Mouse (Mus musculus): ENCODE measurements at regions not wholly inside any gene's neighbourhood (a gene's known extent, or its start where the extent isn't known, plus 50 kb on each side); places are given as distances from the start of the nearest gene placed in this dataset.
A peak's percentile ranks its signal among the peaks of the same experiment; 100 is the strongest.

DNA sequence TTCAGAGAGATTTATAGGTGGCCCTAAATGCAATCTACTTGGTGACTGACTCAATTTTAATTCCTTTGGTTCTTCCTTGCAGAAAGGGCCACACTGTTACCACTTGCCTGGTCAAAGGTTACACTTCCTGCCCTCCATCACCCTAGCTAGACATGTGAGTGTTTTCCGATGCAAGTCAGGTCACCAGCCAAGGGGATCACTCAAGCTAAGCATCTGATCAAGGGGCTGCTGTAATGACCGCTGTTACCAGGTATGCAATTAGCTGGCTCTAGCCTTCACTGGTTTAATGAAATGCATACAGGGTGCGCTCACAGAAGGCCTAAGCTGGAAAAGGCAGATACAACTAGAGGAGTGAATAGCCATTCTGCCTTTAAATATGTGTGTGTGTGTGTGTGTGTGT lies 105.1 kb downstream of the Mtx2 start:
- no peak for DNase-seq (ENCODE audit: low spot score in 2 of 2)

DNA sequence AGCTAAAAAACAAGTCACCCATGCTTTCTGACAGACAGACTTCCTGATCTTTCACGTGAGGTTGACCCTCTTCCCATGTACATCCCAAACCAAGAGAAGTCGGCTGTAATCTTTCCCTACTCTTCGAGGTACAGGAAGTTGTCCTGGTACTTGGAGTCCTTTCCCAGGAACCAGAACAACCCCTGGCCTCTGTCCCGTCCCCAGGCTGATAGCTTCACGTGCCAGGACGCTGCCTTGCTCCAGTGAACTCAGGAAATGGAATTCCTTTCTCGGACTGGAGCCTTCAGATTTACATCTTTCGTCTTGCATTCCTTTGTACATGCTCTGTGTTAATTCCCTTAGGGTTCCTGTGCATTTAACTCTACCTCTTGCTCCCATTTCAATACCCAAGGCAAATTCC lies 107.6 kb downstream of the Mtx2 start:
- DNase-seq (ENCODE audit: low spot score in 2 of 2): no peak

DNA sequence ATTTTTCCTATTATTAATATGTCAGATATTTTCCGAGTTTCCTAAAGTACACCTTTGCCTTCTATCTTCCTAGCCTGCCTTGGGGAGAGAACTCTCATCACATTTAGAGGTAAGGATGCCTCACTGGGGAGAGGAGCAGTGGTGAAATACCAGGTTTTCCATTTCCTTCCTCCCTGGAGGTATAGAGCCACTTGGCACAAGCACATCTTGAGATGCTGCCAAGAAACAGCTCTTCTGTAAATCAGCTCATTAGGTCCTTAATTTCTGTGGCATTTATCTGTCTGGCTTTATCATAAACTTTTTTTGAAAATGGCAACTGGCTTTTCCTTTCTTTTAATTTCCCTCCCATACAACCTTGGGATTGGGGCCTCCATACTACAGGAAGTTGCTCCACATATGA lies 108.2 kb downstream of the Mtx2 start:
- no peak for DNase-seq (ENCODE audit: low spot score in 2 of 2)

DNA sequence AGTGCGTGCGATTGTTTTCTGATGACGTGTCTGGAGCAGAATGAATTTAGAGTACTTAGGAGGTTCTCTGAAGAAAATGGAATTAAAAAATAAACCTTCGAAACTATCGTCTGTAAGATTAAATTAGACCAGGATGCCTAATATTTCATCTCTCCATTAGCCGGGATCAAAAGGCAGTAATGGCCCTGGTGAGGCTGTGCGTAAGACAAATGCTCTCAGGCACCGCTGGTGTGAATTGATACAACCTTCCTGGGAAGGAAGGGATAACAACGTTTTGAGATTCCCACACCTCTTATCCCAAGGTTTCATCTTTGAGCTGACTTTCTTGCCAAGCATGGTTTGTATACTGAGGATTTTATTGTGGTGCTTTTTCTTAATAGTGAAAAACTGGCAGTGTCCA lies 113.1 kb downstream of the Mtx2 start:
- DNase-seq (ENCODE audit: low spot score in 2 of 2): no peak

DNA sequence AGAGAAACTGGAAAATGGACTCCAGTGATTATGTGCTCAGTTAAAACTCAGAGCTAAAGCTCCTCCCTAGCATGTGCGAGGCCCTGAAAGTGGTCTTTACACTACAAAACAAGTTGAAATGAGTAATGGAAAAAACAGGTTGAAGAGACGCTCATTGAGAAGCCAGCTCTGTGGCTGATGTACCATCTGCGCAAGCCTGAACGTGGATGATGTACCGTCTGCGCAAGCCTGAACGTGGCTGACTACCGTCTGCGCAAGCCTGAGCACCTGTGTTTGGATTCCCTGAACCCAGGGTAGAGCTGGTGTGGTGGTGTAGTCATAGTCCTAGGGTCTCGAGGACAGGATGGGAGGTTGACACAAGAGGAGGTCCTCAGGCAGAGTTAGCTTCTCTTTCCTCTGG lies 116.4 kb downstream of the Mtx2 start:
- DNase-seq (ENCODE audit: low spot score in 2 of 2): no peak

DNA sequence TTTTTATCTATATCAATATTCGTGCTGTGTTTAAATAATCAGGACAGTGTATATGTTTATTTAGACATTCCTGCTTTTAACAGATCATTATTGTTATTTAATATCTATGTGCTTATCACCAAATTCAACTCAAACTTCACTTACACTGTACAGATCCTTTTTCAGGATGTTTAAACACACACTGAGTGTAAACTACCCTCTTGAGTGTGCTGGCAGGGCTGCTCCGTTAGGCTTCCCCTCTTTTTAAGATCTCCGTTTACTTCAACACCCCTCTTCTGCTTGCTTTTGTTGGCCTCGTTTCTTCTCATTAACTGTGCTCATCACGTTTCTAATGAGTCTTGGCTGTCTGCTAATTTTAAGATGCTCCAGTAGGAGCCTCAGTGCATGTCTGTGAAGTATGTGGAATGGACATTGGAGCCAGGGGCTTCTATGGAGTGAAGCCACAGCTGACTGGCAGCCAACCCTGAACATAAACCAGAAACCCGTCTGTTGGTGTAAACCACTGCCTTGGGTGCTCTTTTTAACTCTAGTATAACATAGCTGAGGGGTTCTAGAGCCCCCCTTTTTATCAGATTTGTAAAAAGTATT lies 117.1 kb downstream of the Mtx2 start:
- no peak for DNase-seq (ENCODE audit: low spot score in 2 of 2)

DNA sequence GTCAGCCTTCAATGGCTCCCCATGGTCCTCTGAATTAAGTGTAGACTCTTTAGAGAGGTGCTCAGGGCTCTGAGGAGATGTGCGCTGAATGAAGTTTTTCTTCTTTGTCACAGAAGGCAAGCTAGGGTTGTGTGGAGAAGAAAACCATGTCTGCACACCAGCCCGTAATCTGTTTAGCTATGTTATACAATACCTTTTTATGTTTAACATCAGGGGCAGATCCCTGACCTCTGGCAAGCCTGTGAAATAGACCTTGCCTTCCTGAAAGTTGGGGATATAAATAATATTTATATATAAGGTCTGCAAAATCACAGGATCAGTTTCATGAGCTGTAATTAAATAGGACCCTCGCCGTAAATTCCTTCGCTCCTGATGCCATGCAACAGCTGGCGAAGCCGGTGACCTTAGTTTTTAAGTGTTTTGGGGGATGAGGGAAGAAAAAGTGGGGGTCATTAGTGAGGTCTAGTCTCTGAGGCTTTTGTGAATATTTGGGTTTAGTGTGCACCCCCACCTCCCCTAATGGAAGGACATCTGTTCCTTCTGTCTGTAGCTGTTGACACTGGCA lies 119.7 kb downstream of the Mtx2 start:
- no peak for DNase-seq (ENCODE audit: low spot score in 2 of 2)

DNA sequence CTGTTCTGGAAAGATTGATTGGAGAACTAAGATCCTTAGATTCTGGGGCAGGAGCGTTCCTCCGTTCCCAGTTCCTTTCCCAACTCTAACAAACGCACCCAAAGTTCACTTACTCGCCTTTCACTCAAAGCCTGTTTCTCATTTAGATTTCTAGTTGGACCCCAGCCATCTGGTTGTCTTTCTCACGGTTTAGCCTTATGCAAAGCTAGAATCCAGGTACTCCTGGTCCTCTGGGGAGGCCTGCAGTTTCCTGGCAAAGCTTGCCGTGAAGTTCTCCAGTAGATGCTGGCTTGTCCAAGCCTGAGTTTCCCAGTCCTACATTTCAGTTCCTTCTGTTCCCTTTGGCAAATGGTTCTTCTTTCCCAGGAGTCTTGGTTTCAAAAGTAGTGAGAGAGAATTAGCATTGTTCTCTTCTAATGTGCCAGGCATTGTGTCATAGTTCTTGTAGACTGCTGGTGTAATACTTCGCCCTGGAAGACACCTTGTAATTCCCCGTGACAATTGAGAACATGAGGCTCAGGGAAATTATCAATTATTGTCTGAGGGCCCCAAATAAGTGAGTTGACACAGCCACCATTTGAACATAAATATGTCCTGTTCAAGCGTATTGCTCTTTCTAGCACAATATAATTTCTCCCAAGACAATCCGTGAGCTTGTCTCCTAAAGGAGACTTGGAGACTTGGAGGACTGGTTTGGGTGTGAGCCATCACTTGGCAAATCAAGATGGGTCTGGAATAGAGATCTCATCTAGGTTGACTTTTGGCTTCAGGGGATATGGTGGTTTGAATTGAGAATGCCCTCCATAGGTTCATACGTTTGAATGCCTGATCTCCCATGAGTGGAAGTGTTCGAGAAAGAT lies 126.0 kb downstream of the Mtx2 start:
- no peak for DNase-seq (ENCODE audit: low spot score in 2 of 2)

DNA sequence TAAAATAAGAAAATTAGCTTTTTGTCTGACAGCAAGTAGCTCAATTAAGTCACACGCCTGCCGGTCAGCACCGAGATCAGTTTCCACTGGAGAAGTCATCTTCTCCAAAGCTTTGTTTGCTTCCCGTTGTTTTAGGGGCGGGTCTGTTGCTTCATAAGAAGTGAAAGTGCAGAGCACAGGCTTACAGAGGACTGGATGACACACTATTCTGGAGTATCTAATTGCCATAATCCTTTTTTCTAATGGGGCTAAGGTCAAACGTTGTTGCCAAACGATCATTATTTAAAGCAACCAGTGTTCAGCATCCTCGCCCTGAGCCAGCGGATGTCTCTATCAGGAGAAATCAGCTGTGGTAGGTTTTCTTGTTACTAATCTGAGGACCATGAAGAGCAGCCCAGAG lies 128.5 kb downstream of the Mtx2 start:
- DNase-seq (ENCODE audit: low spot score in 2 of 2): no peak

DNA sequence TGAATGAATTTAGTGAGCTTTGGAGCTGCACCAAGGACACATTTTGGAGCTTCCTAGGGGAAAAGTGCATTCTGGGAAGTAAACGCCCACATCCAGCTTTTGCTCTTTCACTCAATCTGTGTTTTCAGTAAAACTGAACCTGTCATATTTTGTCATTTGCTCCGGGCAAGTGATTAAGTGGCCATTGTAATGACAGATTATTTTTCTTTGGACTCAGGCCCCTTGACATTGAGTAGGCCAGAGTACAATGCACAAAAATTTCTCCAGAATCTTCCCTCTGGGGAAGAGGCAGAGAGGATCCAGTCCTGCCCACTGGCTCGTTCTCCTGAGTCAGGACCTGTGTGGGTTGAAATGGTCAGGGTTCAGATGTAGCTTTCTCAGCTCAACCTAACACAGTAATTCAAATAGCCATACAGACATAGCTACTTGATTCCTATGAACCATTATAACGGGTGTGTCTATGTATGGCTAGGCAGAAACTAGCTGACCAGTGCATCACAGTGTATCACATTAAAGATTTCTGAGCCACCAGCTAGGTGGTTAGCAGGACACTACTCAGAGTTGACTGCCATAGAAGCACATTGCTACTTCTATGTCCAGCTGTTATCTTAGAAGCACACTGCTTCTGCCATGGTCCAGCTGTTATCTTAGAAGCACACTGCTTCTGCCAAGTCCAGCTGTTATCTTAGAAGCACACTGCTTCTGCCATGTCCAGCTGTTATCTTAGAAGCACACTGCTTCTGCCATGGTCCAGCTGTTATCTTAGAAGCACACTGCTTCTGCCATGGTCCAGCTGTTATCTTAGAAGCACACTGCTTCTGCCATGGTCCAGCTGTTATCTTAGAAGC lies 129.9 kb downstream of the Mtx2 start:
- DNase-seq (ENCODE audit: low spot score in 2 of 2): no peak

DNA sequence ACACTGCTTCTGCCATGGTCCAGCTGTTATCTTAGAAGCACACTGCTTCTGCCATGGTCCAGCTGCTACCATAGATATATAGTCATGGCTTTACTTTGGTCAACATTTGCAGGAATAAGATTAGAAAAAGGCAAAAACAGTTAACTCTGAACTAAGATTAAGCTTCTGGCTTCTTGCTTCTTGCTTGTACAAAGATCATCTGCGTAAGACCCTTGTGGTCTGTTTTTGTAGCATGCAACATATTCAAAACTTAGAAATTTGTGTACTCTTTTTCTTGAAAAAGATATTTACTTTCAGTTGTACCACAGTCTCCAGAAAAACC lies 130.5 kb downstream of the Mtx2 start:
- no peak for DNase-seq (ENCODE audit: low spot score in 2 of 2)

DNA sequence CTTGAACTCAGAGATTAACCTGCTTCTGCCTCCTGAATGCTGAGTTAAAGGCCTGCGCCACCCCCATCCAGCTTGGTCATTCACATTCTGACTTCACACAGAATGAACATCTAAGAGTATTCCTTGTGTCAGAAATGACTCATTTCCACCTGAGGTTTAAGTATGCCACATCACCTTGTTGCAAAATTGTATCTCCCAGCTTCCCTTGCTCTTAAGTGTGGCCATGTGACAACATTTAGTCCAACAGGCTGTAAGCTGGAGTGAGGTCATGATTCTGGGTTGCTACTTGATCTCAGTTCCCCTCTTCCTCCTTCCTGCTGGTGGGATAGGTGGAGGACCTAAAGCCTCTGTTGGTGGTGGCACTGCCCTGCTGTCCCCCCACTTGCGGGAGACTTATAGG lies 131.0 kb downstream of the Mtx2 start:
- DNase-seq (ENCODE audit: low spot score in 2 of 2): no peak

DNA sequence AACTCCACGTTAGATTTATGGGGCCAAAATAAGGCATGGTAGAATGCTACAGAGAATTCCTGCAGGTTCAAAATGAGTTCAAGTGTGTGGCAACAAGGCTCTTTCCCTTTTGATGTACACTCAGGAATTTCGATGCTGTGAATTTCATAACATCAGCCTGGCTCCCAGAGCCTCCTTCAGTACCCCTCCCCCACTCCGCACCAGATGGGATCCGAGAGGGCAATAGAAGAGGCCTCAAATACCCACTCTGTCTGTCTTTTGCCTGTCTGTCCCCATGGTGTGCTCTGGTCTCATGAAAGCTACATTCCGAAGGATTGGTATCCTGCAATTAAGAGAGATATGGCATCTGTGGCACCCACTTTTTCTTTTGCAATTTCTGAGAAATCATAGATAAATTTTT lies 134.3 kb downstream of the Mtx2 start:
- no peak for DNase-seq (ENCODE audit: low spot score in 2 of 2)

DNA sequence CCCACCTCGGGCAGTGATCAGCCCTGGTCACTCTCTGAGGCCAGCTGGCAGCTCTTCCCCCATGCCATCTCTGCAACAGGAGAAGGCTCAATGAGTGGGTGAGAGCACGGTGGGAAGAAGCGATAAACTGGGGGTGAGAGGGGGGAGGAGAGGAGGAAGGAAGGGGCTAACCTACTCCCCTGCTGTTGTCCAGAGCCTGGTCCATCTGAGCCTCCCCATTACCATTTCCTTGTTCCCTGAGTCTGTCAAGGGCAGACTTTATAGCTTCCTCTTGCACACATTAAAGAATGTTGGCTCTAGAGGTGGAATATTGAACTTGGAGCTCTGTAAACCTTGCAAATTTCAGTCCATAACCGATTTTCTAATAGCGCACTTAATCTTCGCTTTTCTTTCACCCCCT lies 136.8 kb downstream of the Mtx2 start:
- no peak for DNase-seq (ENCODE audit: low spot score in 2 of 2)

DNA sequence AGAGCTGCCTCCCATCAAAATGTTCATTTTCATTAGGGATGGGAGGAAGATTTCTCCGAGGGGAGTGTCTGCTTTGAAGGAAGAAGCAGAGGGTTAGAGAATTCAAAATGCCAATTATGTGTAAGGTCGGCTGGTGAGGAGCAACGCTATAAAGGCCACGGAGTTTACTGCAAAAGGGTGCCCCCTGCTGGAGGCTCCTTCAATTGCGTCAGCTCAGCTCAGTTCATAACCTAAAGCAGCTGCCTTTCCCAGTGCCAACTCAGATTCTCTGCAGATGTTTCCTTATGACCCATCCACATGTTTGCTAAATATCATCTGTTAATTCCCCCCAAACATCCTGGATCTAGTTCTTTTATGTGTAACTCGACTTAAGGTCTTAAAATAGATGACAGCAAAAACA lies 138.8 kb downstream of the Mtx2 start:
- peak; percentile 59 to 64 for DNase-seq (ENCODE audit: low spot score in 2 of 2)

DNA sequence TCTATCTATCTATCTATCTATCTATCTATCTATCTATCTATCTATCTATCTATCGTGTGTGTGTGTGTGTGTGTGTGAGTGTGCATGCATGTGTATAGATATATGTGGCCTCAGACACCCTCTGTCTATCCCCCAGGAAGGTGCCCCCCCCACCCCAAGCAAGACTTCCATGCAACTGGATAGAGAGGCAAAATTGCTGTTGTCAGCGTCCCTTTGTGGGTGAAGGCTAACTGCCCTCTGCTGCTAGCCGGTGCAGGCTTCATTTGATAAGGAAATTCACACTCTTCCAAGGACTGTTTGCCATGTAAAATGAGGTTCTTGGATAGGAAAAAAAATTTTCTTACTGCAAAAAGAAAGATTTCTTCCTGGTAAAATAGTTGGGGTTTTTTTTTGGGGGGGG lies 139.4 kb downstream of the Mtx2 start:
- DNase-seq (ENCODE audit: low spot score in 2 of 2): no peak

DNA sequence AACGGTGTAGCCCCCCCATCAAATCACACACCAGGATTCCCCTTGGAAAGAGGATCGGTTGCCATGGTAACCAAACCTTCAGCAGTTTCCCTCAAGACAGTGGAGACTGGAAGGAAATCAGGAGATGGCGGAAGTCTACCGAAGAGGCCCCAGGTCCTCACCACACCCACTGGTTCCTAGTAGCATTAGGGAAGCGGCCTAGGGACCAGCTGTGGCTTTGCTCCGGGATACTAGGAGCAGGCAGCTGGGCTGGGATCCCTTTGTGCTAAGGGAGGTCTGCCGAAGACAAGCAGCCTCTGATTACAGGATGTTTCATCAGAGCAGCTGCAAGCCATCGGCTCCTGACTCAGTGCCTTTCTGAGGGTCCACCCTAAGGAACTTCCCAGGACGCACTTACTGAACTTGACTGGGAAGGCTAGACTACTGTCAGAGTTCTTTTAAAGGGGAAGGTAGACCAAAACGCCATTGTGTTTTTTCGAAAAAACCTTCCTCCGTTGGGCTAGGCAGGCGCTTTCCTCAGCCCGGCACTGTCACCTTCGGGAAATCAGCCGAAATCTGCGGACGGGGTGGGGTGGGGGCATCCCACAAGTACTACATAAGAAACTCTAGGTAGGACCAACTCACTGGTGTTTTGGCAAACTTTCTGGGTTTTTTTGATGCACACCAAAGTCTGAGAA lies 139.9 kb downstream of the Mtx2 start:
- peak in 1 of 2 experiments; percentile 2 for DNase-seq (ENCODE audit: low spot score in 2 of 2)

DNA sequence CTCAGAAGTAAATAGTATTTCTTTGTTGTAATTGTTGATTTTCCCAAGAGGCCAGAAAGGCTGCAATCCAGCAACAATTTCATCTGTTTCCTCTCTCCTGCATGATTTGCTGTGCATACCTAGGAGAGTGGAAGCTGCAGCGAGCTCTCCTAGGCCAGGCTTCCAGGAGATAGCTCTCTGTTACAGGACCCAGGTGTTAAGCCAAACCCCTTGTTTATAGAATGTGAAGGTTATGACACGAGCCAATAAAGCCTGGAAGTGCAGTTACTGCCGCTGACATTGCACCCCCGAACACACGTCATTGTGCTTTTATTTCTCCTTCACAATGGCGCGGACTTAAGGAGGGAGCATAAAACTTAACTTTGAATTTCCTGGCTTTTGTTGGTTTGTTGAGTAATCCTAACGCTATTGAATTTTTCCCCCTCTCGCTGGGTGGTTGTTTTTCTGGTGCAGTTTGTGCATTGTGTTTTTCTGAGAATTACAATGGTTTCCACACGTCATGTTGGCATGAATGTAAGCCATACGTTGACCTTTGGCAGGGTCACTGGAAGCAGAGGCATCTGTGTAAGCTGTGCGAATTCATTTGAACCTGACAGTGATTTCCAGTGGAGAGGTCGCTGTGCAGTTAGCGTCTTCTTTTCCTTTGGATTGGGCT lies 145.1 kb downstream of the Mtx2 start:
- no peak for DNase-seq (ENCODE audit: low spot score in 2 of 2)

DNA sequence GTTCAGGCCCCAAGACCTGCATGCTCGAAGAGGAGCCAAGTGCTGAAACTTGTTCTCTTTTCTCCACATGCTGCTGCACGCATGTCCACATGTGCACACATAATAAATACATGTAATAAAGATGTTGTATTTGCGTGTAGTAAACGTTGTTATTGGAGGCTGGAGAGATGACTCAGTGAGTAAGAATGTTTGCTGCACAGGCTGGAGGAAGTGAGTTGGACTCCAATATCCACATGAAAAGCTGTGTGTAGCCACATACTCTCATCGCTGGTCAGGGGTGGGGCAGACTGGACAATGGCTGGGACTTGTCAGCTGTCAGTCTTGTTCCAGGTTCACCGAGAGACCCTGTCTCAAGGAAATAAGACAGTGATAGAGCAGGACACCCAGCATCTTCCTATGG lies 147.8 kb downstream of the Mtx2 start:
- no peak for DNase-seq (ENCODE audit: low spot score in 2 of 2)

DNA sequence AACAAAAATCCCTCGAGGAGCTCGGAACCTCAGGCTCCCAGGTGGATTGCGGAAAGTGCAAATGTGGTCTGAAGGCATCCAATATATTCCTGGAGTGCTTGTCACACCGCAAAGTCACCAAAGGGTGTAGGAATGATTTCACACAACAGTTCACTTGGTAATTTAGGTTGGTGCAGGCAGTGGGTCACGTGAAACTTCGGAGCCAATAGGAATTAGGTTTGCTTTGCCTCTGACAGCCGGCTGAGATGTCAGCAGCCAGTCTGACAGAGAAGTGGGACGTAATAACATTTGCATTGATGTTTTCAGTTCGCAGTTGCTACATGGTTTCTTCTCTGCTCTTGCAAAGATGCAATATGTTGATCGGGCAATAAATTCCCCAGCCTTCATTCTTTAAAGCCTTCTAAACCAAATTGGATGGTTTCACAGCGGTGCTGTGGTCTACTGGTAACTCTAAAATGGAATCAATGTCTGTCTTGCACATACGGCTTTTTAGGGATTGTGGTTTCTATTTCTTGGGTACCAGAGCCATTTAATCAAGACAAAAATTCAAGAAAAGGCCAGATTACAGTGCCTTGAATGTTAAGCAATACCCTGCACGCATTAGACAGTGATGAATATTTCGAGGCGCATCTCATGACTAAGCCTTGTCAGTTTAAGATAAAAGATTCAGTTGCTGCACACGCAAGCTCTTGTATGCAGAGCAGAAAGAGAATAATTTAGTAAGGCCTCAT lies 149.2 kb downstream of the Mtx2 start:
- DNase-seq (ENCODE audit: low spot score in 2 of 2): peak in 1 of 2 experiments; percentile 5

DNA sequence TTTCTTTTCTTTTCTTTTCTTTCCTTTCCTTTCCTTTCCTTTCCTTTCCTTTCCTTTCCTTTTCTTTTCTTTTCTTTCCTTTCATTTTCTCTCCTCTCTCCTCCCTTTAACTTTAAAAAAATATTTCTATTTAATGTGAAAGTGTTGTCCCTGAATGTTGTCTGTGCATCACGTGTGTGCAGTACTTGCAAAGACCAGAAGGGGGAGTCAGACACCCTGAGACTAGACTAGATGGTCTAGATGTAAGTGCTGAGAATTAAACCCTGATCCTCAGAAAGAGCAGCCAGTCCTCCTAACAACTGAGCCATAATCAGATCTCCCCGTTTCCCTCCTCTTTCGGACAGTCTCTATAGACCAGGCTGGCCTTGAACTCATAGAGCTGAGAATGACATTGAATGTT lies 151.7 kb downstream of the Mtx2 start:
- no peak for DNase-seq (ENCODE audit: low spot score in 2 of 2)
